In genomic region chr6:50381504-50382091, GRCm38 (mm10) we compare ENCODE assay signal across 8 mouse cellular contexts.
DNase-seq lines count a peak whose midpoint lies in the region; ATAC-seq and TF ChIP-seq lines count a peak whose summit lies in the region.

No protein-coding gene starts in this region.

- TF ChIP-seq CTCF in liver, embryonic 14.5 days (IDR thresholded peaks at IDR 0.05; ENCODE audit: low read depth): no peak

- H3K36me3 ChIP-seq in hindbrain, embryonic 16.5 days (ENCODE audit: control insufficient read depth, insufficient read depth, low read length): no peaks in the 10 kb centered on the region
- H3K36me3 ChIP-seq in hindbrain, embryonic 12.5 days: no peaks in the 10 kb centered on the region
- no peaks in the 10 kb centered on the region for H3K36me3 ChIP-seq in liver, embryonic 14.5 days (replicated peaks; ENCODE audit: control insufficient read depth, insufficient read depth, low read depth)
- no peaks in the 10 kb centered on the region for H3K36me3 ChIP-seq in stomach, embryonic 14.5 days (ENCODE audit: control insufficient read depth, insufficient read depth, low read length)

- H3K27ac ChIP-seq in hindbrain, embryonic 16.5 days (ENCODE audit: low read depth, low read length): no peak overlapping the region
- no peak overlapping the region for H3K27ac ChIP-seq in hindbrain, embryonic 12.5 days
- H3K27ac ChIP-seq in liver, embryonic 14.5 days: no peak overlapping the region
- H3K27ac ChIP-seq in stomach, embryonic 14.5 days (ENCODE audit: low read length): peak overlapping the region; percentile 62; the same call in 1 of the 2 replicates

- H3K4me3 ChIP-seq in hindbrain, embryonic 16.5 days (ENCODE audit: low read length): no peak overlapping the region
- no peak overlapping the region for H3K4me3 ChIP-seq in hindbrain, embryonic 12.5 days
- H3K4me3 ChIP-seq in liver, embryonic 14.5 days (ENCODE audit: insufficient read depth in 1 of 2, low read depth in 2 of 2, low read length in 2 of 2): peak overlapping the region in 1 of 2 experiments; percentile 34; a peak in 2 of 4 replicates
- H3K4me3 ChIP-seq in stomach, embryonic 14.5 days (ENCODE audit: low read depth, low read length): no peak overlapping the region

- DNase-seq in brain, adult 2 months (ENCODE audit: low read depth, low spot score): peak; percentile 69
- no peak for DNase-seq in liver, embryonic 14.5 days (ENCODE audit: low read depth in 3 of 3, low spot score in 3 of 3)
- DNase-seq in frontal cortex, postnatal 36 days (ENCODE audit: low spot score in 2 of 2): no peak
- DNase-seq in layer of hippocampus, postnatal 14 days (ENCODE audit: low spot score in 2 of 2): no peak

- peak overlapping the region; percentile 20; the same call in 1 of the 2 replicates for H3K4me2 ChIP-seq in hindbrain, embryonic 16.5 days (ENCODE audit: low read length)
- H3K4me2 ChIP-seq in hindbrain, embryonic 12.5 days (replicated peaks): no peak overlapping the region
- H3K4me2 ChIP-seq in liver, embryonic 14.5 days (ENCODE audit: low read depth): peak overlapping the region; percentile 30
- H3K4me2 ChIP-seq in stomach, embryonic 14.5 days (replicated peaks; ENCODE audit: low read depth, low read length): peak overlapping the region; percentile 35

- no peak overlapping the region for H3K9ac ChIP-seq in hindbrain, embryonic 16.5 days (ENCODE audit: low read depth, low read length)
- no peak overlapping the region for H3K9ac ChIP-seq in hindbrain, embryonic 12.5 days
- no peak overlapping the region for H3K9ac ChIP-seq in liver, embryonic 14.5 days (replicated peaks)
- no peak overlapping the region for H3K9ac ChIP-seq in stomach, embryonic 14.5 days (replicated peaks; ENCODE audit: low read depth, low read length)

- no peaks in the 10 kb centered on the region for H3K4me1 ChIP-seq in hindbrain, embryonic 16.5 days (ENCODE audit: control insufficient read depth, insufficient read depth, low read depth, low read length)
- peaks cover 9% of the 10 kb centered on the region; the same call in 1 of the 2 replicates for H3K4me1 ChIP-seq in hindbrain, embryonic 12.5 days
- H3K4me1 ChIP-seq in liver, embryonic 14.5 days (replicated peaks; ENCODE audit: control insufficient read depth in 2 of 2, insufficient read depth in 2 of 2, low read length in 1 of 2): peaks cover 3 to 21% of the 10 kb centered on the region in 2 experiments; a peak in 2 of 4 replicates
- peaks cover 5% of the 10 kb centered on the region; the same call in 1 of the 2 replicates for H3K4me1 ChIP-seq in stomach, embryonic 14.5 days (ENCODE audit: control insufficient read depth, insufficient read depth, low read length)

- ATAC-seq in hindbrain, embryonic 16.5 days: no peak
- no peak for ATAC-seq in hindbrain, embryonic 12.5 days (ENCODE audit: low FRiP score)
- ATAC-seq in inflammation-experienced regulatory T-cells, adult 6 months: peak; percentile 69
- ATAC-seq in liver, embryonic 14.5 days (ENCODE audit: insufficient read depth): peak; percentile 31; the same call in 1 of the 2 replicates
- ATAC-seq in stomach, embryonic 14.5 days (ENCODE audit: insufficient number of reproducible peaks, insufficient read depth, low FRiP score, low read depth): peak; percentile 76

- H3K9me3 ChIP-seq in hindbrain, embryonic 16.5 days (ENCODE audit: control insufficient read depth, low read length): no peaks in the 10 kb centered on the region
- no peaks in the 10 kb centered on the region for H3K9me3 ChIP-seq in hindbrain, embryonic 12.5 days (replicated peaks)
- no peaks in the 10 kb centered on the region for H3K9me3 ChIP-seq in liver, embryonic 14.5 days (ENCODE audit: control insufficient read depth, low read length)
- H3K9me3 ChIP-seq in stomach, embryonic 14.5 days (ENCODE audit: control insufficient read depth, low read depth, low read length): no peaks in the 10 kb centered on the region

- WGBS in hindbrain, embryonic 16.5 days: 49% methylated on average over 11 of the region's 11 CpGs
- 41% methylated on average over 11 of the region's 11 CpGs for WGBS in hindbrain, embryonic 12.5 days
- 6% methylated on average over 11 of the region's 11 CpGs for WGBS in liver, embryonic 14.5 days (ENCODE audit: insufficient replicate concordance)
- WGBS in stomach, embryonic 14.5 days: 30% methylated on average over 11 of the region's 11 CpGs

- no peaks in the 10 kb centered on the region for H3K27me3 ChIP-seq in hindbrain, embryonic 16.5 days (replicated peaks; ENCODE audit: control insufficient read depth, insufficient read depth, low read length)
- H3K27me3 ChIP-seq in hindbrain, embryonic 12.5 days: no peaks in the 10 kb centered on the region
- H3K27me3 ChIP-seq in liver, embryonic 14.5 days (ENCODE audit: control insufficient read depth, insufficient read depth, low read length): no peaks in the 10 kb centered on the region
- no peaks in the 10 kb centered on the region for H3K27me3 ChIP-seq in stomach, embryonic 14.5 days (ENCODE audit: control insufficient read depth, insufficient read depth, low read length)

- no peak for TF ChIP-seq EP300 in liver, embryonic 14.5 days (IDR thresholded peaks at IDR 0.05; ENCODE audit: low read depth)

Comparison
In these comparisons a context has a peak if more than half of its experiments do, and no peak if none do; other contexts are left out.
1. ATAC-seq: peak in inflammation-experienced regulatory T-cells, adult 6 months (single experiment), liver, embryonic 14.5 days (single experiment) and stomach, embryonic 14.5 days (single experiment); none in hindbrain, embryonic 16.5 days (single experiment) and hindbrain, embryonic 12.5 days (single experiment).